Mouse (Mus musculus) myocyte (in vitro differentiated cells): ENCODE data around the gene Klre1.
A peak's percentile ranks its signal among the peaks of the same experiment; 100 is the strongest.

Source experiments
- CEBPB ChIP-seq: IDR thresholded peaks from 2 replicates; pipeline ENCODE4 v1.6.1; 2011; ENCODE audit warnings: mild to moderate bottlenecking, moderate library complexity; ENCODE audit not compliant: poor library complexity, insufficient read depth, severe bottlenecking
- E2F4 ChIP-seq: IDR thresholded peaks from one replicate; pipeline ENCODE4 v1.6.1; 2011; ENCODE audit warnings: mild to moderate bottlenecking, control low read depth, moderate library complexity; ENCODE audit not compliant: insufficient read depth
- MAX ChIP-seq: IDR thresholded peaks from one replicate; pipeline ENCODE4 v1.6.1; 2011; ENCODE audit warnings: low read depth, mild to moderate bottlenecking, control low read depth
- MYOD1 ChIP-seq, 3 experiments: IDR thresholded peaks; one replicate each; pipeline ENCODE4 v1.6.1; 2011; ENCODE audit warnings: control low read depth in 2 of 3, low read depth in 2 of 3, mild to moderate bottlenecking in 2 of 3, moderate library complexity in 1 of 3; ENCODE audit not compliant: insufficient read length in 2 of 3, control insufficient read depth in 1 of 3
- MYOG ChIP-seq, 3 experiments: IDR thresholded peaks; one replicate each; pipeline ENCODE4 v1.6.1; 2011; ENCODE audit warnings: control low read depth in 2 of 3, low read depth in 2 of 3, mild to moderate bottlenecking in 2 of 3; ENCODE audit not compliant: insufficient read length in 2 of 3, control insufficient read depth in 1 of 3, insufficient read depth in 1 of 3
- POLR2A ChIP-seq: IDR thresholded peaks from one replicate; pipeline ENCODE4 v1.6.1; 2011; ENCODE audit warnings: low read depth, mild to moderate bottlenecking, control low read depth, moderate library complexity; ENCODE audit not compliant: insufficient read length
- POLR2AphosphoS2 ChIP-seq: IDR thresholded peaks from one replicate; pipeline ENCODE4 v1.6.1; 2011; ENCODE audit warnings: low read depth, control low read depth; ENCODE audit not compliant: insufficient read length
- REST ChIP-seq: IDR thresholded peaks from one replicate; pipeline ENCODE4 v1.6.1; 2011; ENCODE audit warnings: mild to moderate bottlenecking, control low read depth, moderate library complexity; ENCODE audit not compliant: insufficient read depth, insufficient read length
- SRF ChIP-seq: IDR thresholded peaks from one replicate; pipeline ENCODE4 v1.6.1; 2011; ENCODE audit warnings: low read depth; ENCODE audit not compliant: control insufficient read depth, insufficient read length
- TCF12 ChIP-seq: IDR thresholded peaks from one replicate; pipeline ENCODE4 v1.6.1; 2011; ENCODE audit warnings: mild to moderate bottlenecking, control low read depth; ENCODE audit not compliant: poor library complexity, insufficient read depth, severe bottlenecking
- TCF3 ChIP-seq: IDR thresholded peaks from one replicate; pipeline ENCODE4 v1.6.1; 2011; ENCODE audit warnings: low read depth, control low read depth; ENCODE audit not compliant: insufficient read length
- USF1 ChIP-seq: IDR thresholded peaks from one replicate; pipeline ENCODE4 v1.6.1; 2011; ENCODE audit warnings: low read depth, mild to moderate bottlenecking, control low read depth, moderate library complexity

- TF ChIP-seq TCF12 (no peak), POLR2A (no peak), E2F4 (no peak), POLR2AphosphoS2 (no peak), MYOD1 (IDR thresholded peaks at IDR 0.05; ENCODE audit: control insufficient read depth in 1 of 3, insufficient read length in 2 of 3, low read depth in 2 of 3) (no peak), USF1 (peak; percentile 58), MYOG (IDR thresholded peaks at IDR 0.05; ENCODE audit: control insufficient read depth in 1 of 3, insufficient read depth in 1 of 3, insufficient read length in 2 of 3, low read depth in 2 of 3) (no peak), CEBPB (no peak), TCF3 (no peak), MAX (peak; percentile 34), SRF (no peak), REST (no peak)
Observed at GRCm38 (mm10) chr6:129558946-129559640, 18.6 kb upstream of the Klre1 start.
